In the genomic region with DNA sequence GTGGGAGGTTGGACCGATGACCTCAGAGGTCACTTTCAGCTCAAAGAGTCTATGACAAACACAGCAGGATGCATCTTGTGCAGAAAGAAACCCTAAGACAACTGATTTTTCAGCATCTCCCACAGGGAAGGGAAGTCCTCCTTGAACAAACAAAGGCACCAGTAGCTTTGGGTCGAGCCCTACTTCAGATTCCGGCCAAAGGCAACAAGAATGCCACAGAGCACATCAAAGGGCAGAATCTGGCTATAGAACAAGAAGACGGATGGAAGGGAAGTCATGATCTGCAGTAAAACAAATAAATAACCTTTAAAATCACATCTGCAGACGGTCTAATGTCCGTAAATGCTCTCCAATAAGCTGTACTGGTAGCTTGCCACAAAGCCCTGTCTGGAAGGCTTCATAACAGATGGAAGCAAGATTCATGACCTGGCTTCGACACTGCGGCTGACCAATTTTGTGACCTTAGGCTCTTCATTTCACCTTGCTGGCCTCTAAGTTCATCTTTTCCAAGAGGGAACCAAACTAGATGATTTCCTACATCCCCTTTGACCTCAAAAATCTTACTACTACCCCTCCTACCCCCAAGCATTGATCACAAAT, we compare ENCODE assay signal across 17 mouse cellular contexts.
DNase-seq lines count a peak whose midpoint lies in the region; ATAC-seq and TF ChIP-seq lines count a peak whose summit lies in the region.
"Had no signal": no experiment of that assay in that cellular context is flagged by ENCODE, and none has a peak within 500 bp of the region (broad histone marks: within the 10 kb centered on the region; RNA-seq: fewer than 3 reads in every experiment).

No protein-coding gene starts in this region.

- H3K4me3 ChIP-seq in heart, postnatal 0 days (ENCODE audit: low read depth, low read length) = no peak overlapping the region
- H3K4me3 ChIP-seq in kidney, postnatal 0 days (replicated peaks; ENCODE audit: low read depth, low read length) = no peak overlapping the region
- H3K4me3 ChIP-seq: embryonic facial prominence, embryonic 15.5 days; forebrain, embryonic 13.5 days had no signal

- peaks cover 10% of the 10 kb centered on the region; the same call in 1 of the 2 replicates for H3K4me1 ChIP-seq in heart, postnatal 0 days (ENCODE audit: control insufficient read depth, insufficient read depth)
- H3K4me1 ChIP-seq in kidney, postnatal 0 days (replicated peaks; ENCODE audit: insufficient read depth, low read length) = 0 out of 2 replicates have a peak, but pooled peaks cover 2% of the 10 kb centered on the region
- H3K4me1 ChIP-seq: embryonic facial prominence, embryonic 15.5 days; forebrain, embryonic 13.5 days had no signal

- H3K27ac ChIP-seq in heart, postnatal 0 days (ENCODE audit: low read depth) = peak overlapping the region; percentile 53; the same call in 1 of the 2 replicates
- H3K27ac ChIP-seq in kidney, postnatal 0 days = no peak overlapping the region
- H3K27ac ChIP-seq: embryonic facial prominence, embryonic 15.5 days; forebrain, embryonic 13.5 days had no signal

- no peaks in the 10 kb centered on the region for H3K36me3 ChIP-seq in heart, postnatal 0 days (replicated peaks; ENCODE audit: control insufficient read depth, insufficient read depth, low read length)
- H3K36me3 ChIP-seq in kidney, postnatal 0 days (ENCODE audit: insufficient read depth, low read length) = no peaks in the 10 kb centered on the region
- H3K36me3 ChIP-seq: embryonic facial prominence, embryonic 15.5 days had no signal

- WGBS in heart, postnatal 0 days = 70% methylated on average over 8 of the region's 8 CpGs
- 39% methylated on average over 8 of the region's 8 CpGs for WGBS in kidney, postnatal 0 days

- H3K27me3 ChIP-seq in heart, postnatal 0 days (ENCODE audit: control insufficient read depth, insufficient read depth, low read length) = no peaks in the 10 kb centered on the region
- no peaks in the 10 kb centered on the region for H3K27me3 ChIP-seq in kidney, postnatal 0 days (ENCODE audit: insufficient read depth, low read length)
- H3K27me3 ChIP-seq: embryonic facial prominence, embryonic 15.5 days; forebrain, embryonic 13.5 days had no signal

- ATAC-seq in heart, postnatal 0 days (ENCODE audit: insufficient read depth, low read depth) = no peak
- no peak for ATAC-seq in kidney, postnatal 0 days (replicated peaks; ENCODE audit: low FRiP score, low read depth)
- ATAC-seq: forebrain, embryonic 13.5 days; lung, postnatal 0 days had no signal

- peak; percentile 23 for DNase-seq in adrenal gland, postnatal 10 days
- no peak for DNase-seq in adrenal gland, postnatal 4 days (ENCODE audit: low spot score in 2 of 2)
- DNase-seq in heart, postnatal 0 days (ENCODE audit: low spot score) = no peak
- DNase-seq in heart, postnatal 36 days = no peak
- peak; percentile 40 for DNase-seq in brain, embryonic 14.5 days (ENCODE audit: low read depth)
- peak; percentile 72 for DNase-seq in kidney, postnatal 0 days (ENCODE audit: low spot score)
- DNase-seq in right cerebral cortex, postnatal 14 days = no peak
- no peak for DNase-seq in ovary, postnatal 14 days (ENCODE audit: low spot score)
- DNase-seq: cerebellum, adult 11 months; cerebellum, postnatal 36 days; heart, postnatal 10 days; layer of hippocampus, adult 9-11 months; spleen, adult 18-20 months; thymus, postnatal 4 days had no signal

- intact Hi-C loops in heart, postnatal 36 days (cut with DNase I) = no loop called here

- H3K9me3 ChIP-seq in heart, postnatal 0 days (replicated peaks; ENCODE audit: control insufficient read depth, low read length) = no peaks in the 10 kb centered on the region
- no peaks in the 10 kb centered on the region for H3K9me3 ChIP-seq in kidney, postnatal 0 days (replicated peaks; ENCODE audit: low read length)
- H3K9me3 ChIP-seq: embryonic facial prominence, embryonic 15.5 days; forebrain, embryonic 13.5 days had no signal

- no peak overlapping the region for H3K9ac ChIP-seq in heart, postnatal 0 days (replicated peaks; ENCODE audit: low read depth, low read length)
- H3K9ac ChIP-seq in kidney, postnatal 0 days (ENCODE audit: low read depth, low read length) = no peak overlapping the region
- H3K9ac ChIP-seq: embryonic facial prominence, embryonic 15.5 days; forebrain, embryonic 13.5 days had no signal

- H3K4me2 ChIP-seq in heart, postnatal 0 days (ENCODE audit: low read depth, low read length) = no peak overlapping the region
- no peak overlapping the region for H3K4me2 ChIP-seq in kidney, postnatal 0 days (ENCODE audit: low read length)
- H3K4me2 ChIP-seq: embryonic facial prominence, embryonic 15.5 days; forebrain, embryonic 13.5 days had no signal

- no peak for TF ChIP-seq CTCF in heart, postnatal 0 days (IDR thresholded peaks at IDR 0.05; ENCODE audit: low read depth)
- no peak for TF ChIP-seq CTCF in brain, embryonic 14.5 days (IDR thresholded peaks at IDR 0.05; ENCODE audit: borderline replicate concordance, extremely low read depth, insufficient read depth, insufficient read length)
- TF ChIP-seq CTCF in kidney, postnatal 0 days (IDR thresholded peaks at IDR 0.05; ENCODE audit: low read depth) = no peak

- no peak for TF ChIP-seq EP300 in heart, postnatal 0 days (IDR thresholded peaks at IDR 0.05; ENCODE audit: low read depth)

- no peak for TF ChIP-seq POLR2A in brain, embryonic 14.5 days (IDR thresholded peaks at IDR 0.05; ENCODE audit: borderline replicate concordance, extremely low read depth, insufficient read depth, insufficient read length, poor library complexity, severe bottlenecking)

Comparison
In these comparisons a context has a peak if more than half of its experiments do, and no peak if none do; other contexts are left out.
1. DNase-seq: peak in adrenal gland, postnatal 10 days (single experiment), brain, embryonic 14.5 days (single experiment) and kidney, postnatal 0 days (single experiment); none in adrenal gland, postnatal 4 days (0 of 2), heart, postnatal 0 days (single experiment), heart, postnatal 36 days (0 of 2), right cerebral cortex, postnatal 14 days (single experiment) and ovary, postnatal 14 days (single experiment).